Mouse (Mus musculus) limb, embryonic 14.5 days (tissue): ENCODE data around the gene Ints3. TPM values are rescaled to one million over a fixed set of nuclear protein-coding genes. Genes with fewer than 3 reads are reported as not detected.

Source experiments
- ATAC-seq: fragments of 200-750 bp; cut with Nextera tagmentation; 2 replicates; pipeline ENCODE4 v1.8.0; 2017; ENCODE audit warnings: low read depth, moderate number of reproducible peaks, moderate TSS enrichment; ENCODE audit not compliant: low FRiP score
- DNase-seq: peaks from one replicate; pipeline ENCODE4 v3.0.0-alpha.2; 2015; ENCODE audit warnings: low spot score
- H3K27ac ChIP-seq: fragments of 300-500 bp; sonication (generic); replicated peaks from 2 replicates; pipeline ENCODE4 v1.5.1; 2014; ENCODE audit warnings: low read depth, mild to moderate bottlenecking, low read length, moderate library complexity, mixed read lengths
- H3K27me3 ChIP-seq: fragments of 300-500 bp; sonication (generic); 2 replicates; pipeline ENCODE4 v1.6.1; 2014; ENCODE audit warnings: low read length, mixed read lengths; ENCODE audit not compliant: control insufficient read depth, insufficient read depth
- H3K36me3 ChIP-seq: fragments of 300-500 bp; sonication (generic); 2 replicates; pipeline ENCODE4 v1.6.1; 2014; ENCODE audit warnings: mild to moderate bottlenecking, low read length, moderate library complexity, mixed read lengths; ENCODE audit not compliant: control insufficient read depth, insufficient read depth
- H3K4me1 ChIP-seq: fragments of 300-500 bp; sonication (generic); 2 replicates; pipeline ENCODE4 v1.6.1; 2014; ENCODE audit warnings: antibody characterized with exemption, low read length, mixed read lengths; ENCODE audit not compliant: control insufficient read depth, insufficient read depth
- H3K4me2 ChIP-seq: fragments of 300-500 bp; sonication (generic); replicated peaks from 2 replicates; pipeline ENCODE4 v1.6.1; 2014; ENCODE audit warnings: low read depth, mild to moderate bottlenecking, low read length, moderate library complexity; ENCODE audit not compliant: severe bottlenecking
- H3K4me3 ChIP-seq: fragments of 300-500 bp; sonication (generic); replicated peaks from 2 replicates; pipeline ENCODE4 v1.5.1; 2014; ENCODE audit warnings: low read length
- H3K9ac ChIP-seq: fragments of 300-500 bp; sonication (generic); 2 replicates; pipeline ENCODE4 v1.6.1; 2014; ENCODE audit warnings: mild to moderate bottlenecking, low read depth, low read length, moderate library complexity; ENCODE audit not compliant: severe bottlenecking
- H3K9me3 ChIP-seq: fragments of 300-500 bp; sonication (generic); 2 replicates; pipeline ENCODE4 v1.6.1; 2016; ENCODE audit warnings: low read length; ENCODE audit not compliant: control insufficient read depth
- POLR2A ChIP-seq: fragments of 200-500 bp; IDR thresholded peaks from 2 replicates; pipeline ENCODE4 v1.8.0; 2012; ENCODE audit warnings: inconsistent platforms, mild to moderate bottlenecking, moderate library complexity, borderline replicate concordance; ENCODE audit not compliant: insufficient read depth, insufficient read length; ENCODE audit errors: extremely low read depth
- WGBS: fragments of 180-500 bp; shearing (Covaris S2); extraction: QIAGEN DNeasy Blood & Tissue Kit; methylation state at CpG from one replicate; pipeline ENCODE4 v1.1.7; 2014; 5-methylcytosine and 5-hydroxymethylcytosine counted together
- polyA plus RNA-seq, 2 experiments: library from polyadenylated mRNA; depleted of rRNA in 1 of 2; stranded (reverse) in 1 of 2; unstranded in 1 of 2; fragments of >200 nt; fragmentation: Nextera tagmentation in 1 of 2; extraction: Ambion mirVana in 1 of 2; gene quantifications; 2 replicates each; pipeline versions ENCODE4 v1.2.1 to v1.2.3; 2012 to 2014

Gene Ints3
- polyA plus RNA-seq (2012; rRNA removed) = 52.8 and 55.9 TPM in 2 replicates
- polyA plus RNA-seq (2014; fragmentation: Nextera tagmentation; extraction: Ambion mirVana) = 26.0 and 32.5 TPM in 2 replicates

DNA sequence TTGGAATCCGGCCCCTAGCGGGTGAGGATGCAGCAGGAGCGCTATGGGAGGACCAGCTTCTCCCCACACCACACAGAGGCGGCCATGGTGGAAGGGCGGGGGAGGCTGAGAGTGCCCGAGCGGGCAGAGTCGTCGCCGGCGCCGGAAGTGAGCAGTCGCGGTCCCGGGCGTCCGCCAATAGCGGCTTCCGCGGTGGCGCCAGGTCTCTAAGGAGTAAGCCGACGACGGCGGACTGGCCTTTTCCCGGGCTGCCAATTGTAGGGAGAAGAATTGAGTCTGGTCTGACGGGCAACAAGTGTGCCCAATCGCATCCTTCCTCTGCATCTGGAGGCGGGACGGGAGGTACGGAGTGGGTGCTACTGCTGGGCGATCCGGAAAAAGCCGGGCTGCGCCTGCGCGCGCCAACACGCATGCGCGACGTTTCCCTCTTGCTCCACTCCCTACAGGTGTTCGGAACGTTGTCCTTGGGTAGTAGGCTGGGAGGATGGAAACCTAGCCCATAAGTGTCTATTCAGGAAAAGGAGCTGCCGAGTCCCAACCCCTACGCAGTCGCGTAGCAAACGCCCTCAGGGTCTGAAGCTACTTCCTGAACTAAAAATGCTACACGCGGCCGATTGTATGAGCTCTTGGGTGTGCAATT, at the start of gene Ints3:
Gene Ints3 (minus strand): TSS at position 242 of the 640 bp plus-strand sequence.
- Histone ChIP-seq H3K9ac (peak within 1 kb of the TSS; percentile 84), H3K27ac (peak within 1 kb of the TSS; percentile 95), H3K4me3 (peak within 1 kb of the TSS; percentile 65), H3K36me3 (no peaks in the 10 kb centered on the region), H3K4me1 (peaks cover 12% of the 10 kb centered on the region), H3K27me3 (no peaks in the 10 kb centered on the region), H3K4me2 (peak within 1 kb of the TSS; percentile 92), H3K9me3 (no peaks in the 10 kb centered on the region)
- ATAC-seq = peak; percentile 98
- DNase-seq = peak; percentile 99
- under 1% methylated on average over 51 of the region's 52 CpGs for WGBS
- peak; percentile 85; the same call in 1 of the 2 replicates for TF ChIP-seq POLR2A

DNA sequence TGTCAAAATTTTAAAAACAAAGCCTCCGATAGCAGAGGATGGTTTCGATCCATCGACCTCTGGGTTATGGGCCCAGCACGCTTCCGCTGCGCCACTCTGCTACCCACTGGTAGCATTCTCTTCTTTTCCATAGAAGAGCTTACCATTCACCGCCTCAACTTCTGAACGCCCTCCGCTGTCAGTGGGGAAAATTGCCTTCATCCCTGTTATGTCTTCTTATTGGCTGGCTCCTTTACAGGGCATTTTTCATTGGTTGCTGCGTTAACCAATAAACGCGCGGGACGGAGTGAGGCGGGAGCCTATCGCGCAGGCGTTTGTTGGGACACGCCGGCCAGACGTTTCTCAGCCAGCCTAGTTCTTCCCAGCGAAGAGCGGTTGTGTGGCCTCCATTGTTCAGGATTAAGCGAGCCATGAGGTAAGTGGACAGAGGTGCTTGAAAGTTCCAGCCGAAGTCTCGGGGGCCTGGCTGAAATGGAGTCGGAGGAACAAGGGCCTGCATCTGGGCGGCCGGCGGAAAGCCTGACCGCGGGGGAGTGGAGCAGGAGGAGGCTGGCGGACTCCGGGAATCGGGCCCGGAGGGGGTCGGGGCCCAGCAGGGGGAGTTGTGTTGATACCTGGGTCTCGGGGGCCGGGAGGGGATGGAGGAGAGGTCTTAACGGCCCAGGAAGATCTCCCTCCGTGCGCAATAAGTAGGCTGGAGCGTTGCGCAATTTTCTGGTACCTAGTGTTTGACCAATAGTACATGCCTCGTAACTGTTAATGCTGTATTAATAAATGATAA, 42.6 kb upstream of the Ints3 start, which contains the start of gene Ilf2:
Gene Ilf2 (plus strand): TSS at position 296 of the 781 bp plus-strand sequence.
- ATAC-seq = peak; percentile 98
- 1% methylated on average over 45 of the region's 45 CpGs for WGBS
- Histone ChIP-seq H3K27me3 (no peaks in the 10 kb centered on the region), H3K27ac (peak within 1 kb of the TSS; percentile 93), H3K4me3 (peak within 1 kb of the TSS; percentile 84), H3K9me3 (no peaks in the 10 kb centered on the region), H3K9ac (peak within 1 kb of the TSS; percentile 92), H3K4me1 (peaks cover 5% of the 10 kb centered on the region), H3K4me2 (peak within 1 kb of the TSS; percentile 58), H3K36me3 (peaks cover 33% of the 10 kb centered on the region)
- DNase-seq = peak; percentile 99
- peak; percentile 94; the same call in 1 of the 2 replicates for TF ChIP-seq POLR2A

DNA sequence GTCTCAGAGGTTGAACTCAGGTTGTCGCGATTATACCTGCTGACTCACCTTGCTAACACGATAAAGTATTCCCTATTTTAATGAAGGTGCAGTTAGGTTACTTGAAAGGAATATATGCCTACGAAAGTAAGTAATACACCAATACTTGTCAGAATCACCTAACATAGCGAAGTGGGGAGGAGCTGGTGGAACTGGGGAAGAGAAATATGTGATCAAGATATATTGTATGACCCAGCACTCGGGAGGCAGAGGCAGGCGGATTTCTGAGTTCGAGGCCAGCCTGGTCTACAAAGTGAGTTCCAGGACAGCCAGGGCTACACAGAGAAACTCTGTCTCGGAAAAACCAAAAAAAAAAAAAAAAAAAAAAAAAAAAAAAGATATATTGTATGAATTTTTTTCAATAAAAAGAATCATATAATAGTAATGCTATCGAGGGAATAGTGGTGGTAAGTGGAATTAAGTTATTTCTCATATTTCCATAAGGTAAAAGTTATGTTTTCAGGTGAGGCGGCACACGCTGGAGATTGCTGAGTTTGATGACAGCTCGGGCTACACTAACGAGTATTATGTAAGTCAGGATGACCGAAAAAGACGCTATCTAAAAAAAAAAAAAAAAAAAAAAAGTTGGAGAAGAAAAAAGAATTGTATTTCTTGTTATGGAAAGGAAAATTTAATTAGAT, 41.9 kb upstream of the Ints3 start:
- DNase-seq (no peak), ATAC-seq (peak; percentile 24)
- no peak overlapping the region for H3K27ac ChIP-seq
- peak overlapping the region; percentile 35 for H3K4me3 ChIP-seq
- H3K36me3 ChIP-seq = peaks cover 26% of the 10 kb centered on the region
- H3K9me3 ChIP-seq = no peaks in the 10 kb centered on the region
- TF ChIP-seq POLR2A = no peak
- 37% methylated on average over 15 of the region's 16 CpGs for WGBS
- peak overlapping the region; percentile 41; the same call in 1 of the 2 replicates for H3K4me2 ChIP-seq
- H3K27me3 ChIP-seq = no peaks in the 10 kb centered on the region
- no peak overlapping the region for H3K9ac ChIP-seq
- peaks cover 5% of the 10 kb centered on the region for H3K4me1 ChIP-seq

DNA sequence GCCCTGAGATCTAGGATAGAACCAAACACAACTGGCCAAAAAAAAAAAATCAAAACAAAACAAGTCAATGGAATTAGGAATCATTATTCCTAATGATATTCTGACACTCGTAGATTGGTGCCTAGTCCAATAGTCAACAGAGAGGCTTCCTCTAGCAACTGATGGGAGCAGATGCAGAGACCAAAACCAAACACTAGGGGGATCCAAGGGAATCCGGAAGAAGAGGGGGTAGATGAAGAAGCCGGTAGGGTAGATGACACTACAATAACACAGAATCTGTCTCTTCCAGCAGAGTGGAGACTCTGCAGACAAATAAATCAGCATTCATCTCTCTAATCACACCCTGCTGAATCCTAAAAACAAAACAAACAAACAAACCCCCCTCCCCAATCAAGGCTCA, 38.8 kb upstream of the Ints3 start:
- Histone ChIP-seq H3K9me3 (no peaks in the 10 kb centered on the region), H3K36me3 (no peaks in the 10 kb centered on the region; the same call in 1 of the 2 replicates), H3K4me3 (no peak overlapping the region), H3K4me1 (peaks cover 3% of the 10 kb centered on the region), H3K9ac (no peak overlapping the region), H3K27ac (no peak overlapping the region), H3K4me2 (no peak overlapping the region), H3K27me3 (no peaks in the 10 kb centered on the region)
- no peak for TF ChIP-seq POLR2A
- DNase-seq = no peak
- ATAC-seq = no peak
- 38% methylated on average over 3 of the region's 3 CpGs for WGBS
